Mouse (Mus musculus) MEL (cell line): ENCODE data around the gene Fam222b. TPM values are rescaled to one million over a fixed set of nuclear protein-coding genes. Genes with fewer than 3 reads are reported as not detected.
"Not testable (repeated sequence)": the region's sequence is repeated elsewhere in the genome, so short reads cannot be mapped to it uniquely, and the experiment has no call there.

Experiments
- DNase-seq: peaks from one replicate; pipeline ENCODE4 v3.0.0; 2011; ENCODE audit warnings: low read depth, low spot score
- H3K27ac ChIP-seq: 2 replicates; pipeline ENCODE4 v1.5.1; 2012; ENCODE audit warnings: low read depth, mild to moderate bottlenecking, control low read depth, low read length, moderate library complexity; ENCODE audit not compliant: control insufficient read depth
- H3K27me3 ChIP-seq, 2 experiments: fragments of 150-350 bp in 1 of 2; sonication (generic) in 1 of 2; 2 replicates each; pipeline ENCODE4 v1.6.1; 2012; ENCODE audit warnings: low read length in 2 of 2, mild to moderate bottlenecking in 2 of 2, improper control_type of control experiment in 1 of 2, moderate library complexity in 1 of 2; ENCODE audit not compliant: insufficient read depth in 2 of 2, control insufficient read depth in 1 of 2
- H3K36me3 ChIP-seq, 2 experiments: 2 replicates each; pipeline ENCODE4 v1.6.1; 2012 to 2014; ENCODE audit warnings: low read length in 2 of 2, improper control_type of control experiment in 1 of 2, inconsistent platforms in 1 of 2, mild to moderate bottlenecking in 1 of 2; ENCODE audit not compliant: insufficient read depth in 2 of 2, control insufficient read depth in 1 of 2
- H3K4me1 ChIP-seq, 2 experiments: fragments of 150-350 bp in 1 of 2; sonication (generic) in 1 of 2; 2 replicates each; pipeline ENCODE4 v1.6.1; 2012; ENCODE audit warnings: low read length in 2 of 2, improper control_type of control experiment in 1 of 2, mild to moderate bottlenecking in 1 of 2; ENCODE audit not compliant: insufficient read depth in 2 of 2, control insufficient read depth in 1 of 2
- H3K4me3 ChIP-seq, 2 experiments: fragments of 150-350 bp in 1 of 2; sonication (generic) in 1 of 2; 2 replicates each; pipeline ENCODE4 v1.5.1; 2012; ENCODE audit warnings: low read depth in 2 of 2, low read length in 2 of 2, mild to moderate bottlenecking in 2 of 2, moderate library complexity in 2 of 2, control low read depth in 1 of 2, improper control_type of control experiment in 1 of 2; ENCODE audit not compliant: control insufficient read depth in 1 of 2, insufficient read depth in 1 of 2
- H3K79me2 ChIP-seq: 2 replicates; pipeline ENCODE4 v1.6.1; 2012; ENCODE audit warnings: mild to moderate bottlenecking, low read length, moderate library complexity; ENCODE audit not compliant: control insufficient read depth, poor library complexity, insufficient read depth
- H3K9ac ChIP-seq: 2 replicates; pipeline ENCODE4 v1.6.1; 2012; ENCODE audit warnings: low read depth, mild to moderate bottlenecking, control low read depth, low read length, moderate library complexity; ENCODE audit not compliant: control insufficient read depth, poor library complexity, severe bottlenecking
- H3K9me3 ChIP-seq: fragments of 150-350 bp; sonication (generic); replicated peaks from 2 replicates; pipeline ENCODE4 v1.6.1; 2012; ENCODE audit warnings: mild to moderate bottlenecking, low read length, improper control_type of control experiment, moderate library complexity; ENCODE audit not compliant: insufficient read depth
- CTCF ChIP-seq, 3 experiments: IDR thresholded peaks in 2 of 3; conservative IDR thresholded peaks in 1 of 3; 2 replicates each; pipeline ENCODE4 v1.5.1; 2011 to 2012; ENCODE audit warnings: low read length in 3 of 3, low read depth in 2 of 3, mild to moderate bottlenecking in 2 of 3, improper control_type of control experiment in 1 of 3, inconsistent platforms in 1 of 3, mixed read lengths in 1 of 3, moderate library complexity in 1 of 3; ENCODE audit not compliant: control insufficient read depth in 1 of 3, insufficient read depth in 1 of 3, poor library complexity in 1 of 3, severe bottlenecking in 1 of 3
- MAX ChIP-seq: IDR thresholded peaks from 2 replicates; pipeline ENCODE4 v1.6.1; 2011; ENCODE audit warnings: low read length, improper control_type of control experiment
- MXI1 ChIP-seq: IDR thresholded peaks from 2 replicates; pipeline ENCODE4 v1.6.1; 2011; ENCODE audit warnings: mild to moderate bottlenecking, low read depth, low read length, improper control_type of control experiment
- MYC ChIP-seq: IDR thresholded peaks from 2 replicates; pipeline ENCODE4 v1.6.1; 2011; ENCODE audit warnings: low read depth, mild to moderate bottlenecking, low read length, improper control_type of control experiment, moderate library complexity
- SIN3A ChIP-seq: IDR thresholded peaks from 2 replicates; pipeline ENCODE4 v1.6.1; 2012; ENCODE audit warnings: low read length, improper control_type of control experiment, inconsistent platforms
- TBP ChIP-seq: IDR thresholded peaks from 2 replicates; pipeline ENCODE4 v1.8.0; 2011; ENCODE audit warnings: low read depth, low read length, improper control_type of control experiment
- UBTF ChIP-seq: IDR thresholded peaks from 2 replicates; pipeline ENCODE4 v1.6.1; 2012; ENCODE audit warnings: low read depth, mild to moderate bottlenecking, inconsistent platforms, low read length, improper control_type of control experiment, moderate library complexity, borderline replicate concordance; ENCODE audit not compliant: insufficient read depth
- USF1 ChIP-seq: IDR thresholded peaks from 2 replicates; pipeline ENCODE4 v1.6.1; 2014; ENCODE audit warnings: low read depth, mild to moderate bottlenecking, inconsistent platforms, low read length, improper control_type of control experiment, moderate library complexity
- USF2 ChIP-seq, 2 experiments: IDR thresholded peaks; 2 replicates each; pipeline ENCODE4 v1.6.1; 2011 to 2012; ENCODE audit warnings: improper control_type of control experiment in 2 of 2, low read length in 2 of 2, borderline replicate concordance in 1 of 2, inconsistent platforms in 1 of 2, low read depth in 1 of 2, mild to moderate bottlenecking in 1 of 2; ENCODE audit not compliant: insufficient read depth in 1 of 2
- ZNF384 ChIP-seq: IDR thresholded peaks from 2 replicates; pipeline ENCODE4 v1.6.1; 2012; ENCODE audit warnings: low read depth, mild to moderate bottlenecking, inconsistent platforms, low read length, improper control_type of control experiment
- polyA plus RNA-seq, 2 experiments: library from polyadenylated mRNA; stranded (reverse) in 1 of 2; unstranded in 1 of 2; fragments of >175 nt in 1 of 2; fragments of >200 nt in 1 of 2; gene quantifications; 2 replicates each; pipeline versions ENCODE4 v1.2.1 to v1.2.4; 2012; ENCODE audit warnings: low replicate concordance in 2 of 2, low read depth in 1 of 2; ENCODE audit not compliant: insufficient read length in 2 of 2, insufficient read depth in 1 of 2, missing spikeins in 1 of 2
- total RNA-seq: library from RNA; depleted of rRNA; stranded (reverse); fragments of 300-350 nt; gene quantifications from 2 replicates; pipeline ENCODE4 v1.2.3, GENCODE M21; 2012

Fam222b gene
- total and polyA plus RNA-seq, 3 experiments = 2.4 to 8.1 TPM; not detected in 1

DNA sequence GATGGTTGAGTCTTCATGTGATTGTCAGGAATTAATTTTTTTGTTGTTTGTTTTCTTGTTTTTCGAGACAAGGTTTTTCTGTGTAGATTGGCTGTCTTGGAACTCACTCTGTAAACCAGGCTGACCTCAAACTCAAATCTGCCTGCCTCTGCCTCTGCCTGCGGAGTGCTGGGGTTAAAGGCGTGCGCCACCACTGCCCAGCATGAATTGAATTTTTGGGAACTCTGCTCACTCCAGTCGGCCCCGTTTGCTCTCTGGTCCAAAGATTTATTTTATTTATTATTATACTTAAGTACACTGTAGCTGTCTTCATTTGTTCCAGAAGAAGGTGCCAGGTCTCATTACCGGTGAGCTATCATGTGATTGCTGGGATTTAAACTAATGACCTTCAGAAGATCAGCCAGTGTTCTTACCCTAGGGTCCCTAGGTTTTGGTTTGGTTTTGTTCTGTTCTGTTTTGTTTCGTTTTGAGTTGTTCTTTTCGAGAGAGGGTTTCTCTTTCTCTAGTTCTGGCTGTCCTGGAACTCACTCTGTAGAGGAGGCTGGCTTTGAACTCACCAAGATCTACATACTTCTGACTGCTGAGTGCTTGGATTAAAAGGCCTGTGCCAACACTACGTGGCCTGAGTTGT is 89.5 kb downstream of the Fam222b start:
- Histone ChIP-seq H3K4me3 (peak overlapping the region; percentile 58 to 72), H3K36me3 (peaks cover 12 to 34% of the 10 kb centered on the region in 2 experiments), H3K27me3 (peaks cover 0 to 5% of the 10 kb centered on the region in 2 experiments; a peak in 1 of 4 replicates), H3K9me3 (no peaks in the 10 kb centered on the region), H3K27ac (peak overlapping the region; percentile 51), H3K79me2 (peaks cover 30% of the 10 kb centered on the region), H3K4me1 (peaks cover 4 to 19% of the 10 kb centered on the region in 2 experiments; a peak in 3 of 4 replicates), H3K9ac (peak overlapping the region; percentile 76)
- TF ChIP-seq USF2 (IDR thresholded peaks at IDR 0.05; ENCODE audit: borderline replicate concordance in 1 of 2, insufficient read depth in 1 of 2, low read depth in 1 of 2, low read length in 2 of 2) (no peak), MYC (no peak), CTCF (IDR thresholded peaks at IDR 0.05 in 2 of 3, conservative IDR thresholded peaks at IDR 0.05 in 1 of 3; ENCODE audit: control insufficient read depth in 1 of 3, insufficient read depth in 1 of 3, low read depth in 2 of 3, low read length in 3 of 3, poor library complexity in 1 of 3, severe bottlenecking in 1 of 3) (0 out of 6 replicates have a peak, but pooled peaks of 1 of the 3 experiments have one; percentile 8), MXI1 (0 out of 2 replicates have a peak, but pooled peaks have one; percentile 20), USF1 (peak; percentile 48), UBTF (no peak), ZNF384 (peak; percentile 5; the same call in 1 of the 2 replicates)
- peak; percentile 60 for DNase-seq

DNA sequence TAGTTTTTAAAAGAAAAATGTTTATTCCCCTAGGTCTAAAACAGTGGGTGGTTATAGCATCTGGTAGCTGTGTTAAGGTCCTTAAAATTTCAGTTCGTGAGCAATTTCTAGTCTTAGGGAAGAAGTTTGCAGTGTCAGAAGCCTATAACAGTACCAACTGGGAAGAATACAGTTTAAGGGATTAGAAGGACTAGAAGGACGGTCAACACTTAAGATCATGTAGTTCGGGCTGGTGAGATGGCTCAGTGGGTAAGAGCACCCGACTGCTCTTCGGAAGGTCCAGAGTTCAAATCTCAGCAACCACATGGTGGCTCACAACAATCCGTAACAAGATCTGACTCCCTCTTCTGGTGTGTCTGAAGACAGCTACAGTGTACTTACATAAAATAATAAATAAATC is 90.2 kb downstream of the Fam222b start:
- TF ChIP-seq MAX = 0 out of 2 replicates have a peak, but pooled peaks have one; percentile 20
- peak; percentile 51; the same call in 1 of the 2 replicates for TF ChIP-seq MYC
- TF ChIP-seq SIN3A = peak; percentile 41; the same call in 1 of the 2 replicates
- 0 out of 2 replicates have a peak, but pooled peaks have one; percentile 12 for TF ChIP-seq MXI1
- peak; percentile 88 for TF ChIP-seq TBP
- H3K36me3 ChIP-seq = peaks cover 12 to 31% of the 10 kb centered on the region in 2 experiments
- H3K9ac ChIP-seq, H3K27ac ChIP-seq, H3K9me3 ChIP-seq, H3K27me3 ChIP-seq: not testable (repeated sequence)
- peak overlapping the region in 1 of 2 experiments; percentile 58; a peak in 1 of 4 replicates for H3K4me3 ChIP-seq
- H3K79me2 ChIP-seq = peaks cover 32% of the 10 kb centered on the region
- DNase-seq = peak; percentile 42
- H3K4me1 ChIP-seq = peaks cover 4 to 22% of the 10 kb centered on the region in 2 experiments
